Mouse (Mus musculus) liver, postnatal 0 days (tissue): ENCODE data around the gene Tmcc3.

Experiments used
- CTCF ChIP-seq: sonication (generic); IDR thresholded peaks from 2 replicates; pipeline ENCODE4 v1.5.1; 2016; ENCODE audit warnings: antibody characterized with exemption, low read depth
- EP300 ChIP-seq: IDR thresholded peaks from 2 replicates; pipeline ENCODE4 v1.6.1; 2016; ENCODE audit warnings: antibody characterized with exemption, low read depth, mild to moderate bottlenecking

GRCm38 (mm10) chr10:94389219-94389618 is 77.5 kb downstream of the Tmcc3 start:
- TF ChIP-seq CTCF (no peak), EP300 (no peak)
